Mouse (Mus musculus): ENCODE measurements around the gene Nfasc. TPM values are rescaled to one million over a fixed set of nuclear protein-coding genes. Genes with fewer than 3 reads are reported as not detected.

Nfasc gene
- polyA plus RNA-seq, 1 experiment: not detected

GRCm38 (mm10) chr1:132571613-132572012 lies 170.0 kb downstream of the Nfasc start:
- Histone ChIP-seq H3K4me3 (ENCODE audit: insufficient read depth, low read length) (no peak overlapping the region), H3K27ac (ENCODE audit: insufficient read depth, low read depth, low read length) (no peak overlapping the region), H3K4me1 (ENCODE audit: control insufficient read depth, insufficient read depth, low read length) (no peaks in the 10 kb centered on the region)
- TF ChIP-seq CTCF (IDR thresholded peaks at IDR 0.05; ENCODE audit: low read depth, low read length) (no peak), POLR2A (IDR thresholded peaks at IDR 0.05; ENCODE audit: borderline replicate concordance, low read depth, low read length) (no peak)

GRCm38 (mm10) chr1:132570906-132571305 lies 170.7 kb downstream of the Nfasc start:
- no peak overlapping the region for H3K27ac ChIP-seq (ENCODE audit: insufficient read depth, low read depth, low read length)
- H3K4me3 ChIP-seq (ENCODE audit: insufficient read depth, low read length): no peak overlapping the region
- H3K4me1 ChIP-seq (ENCODE audit: control insufficient read depth, insufficient read depth, low read length): peaks cover 6% of the 10 kb centered on the region
- no peak for TF ChIP-seq CTCF (IDR thresholded peaks at IDR 0.05; ENCODE audit: low read depth, low read length)
- no peak for TF ChIP-seq POLR2A (IDR thresholded peaks at IDR 0.05; ENCODE audit: borderline replicate concordance, low read depth, low read length)

DNA sequence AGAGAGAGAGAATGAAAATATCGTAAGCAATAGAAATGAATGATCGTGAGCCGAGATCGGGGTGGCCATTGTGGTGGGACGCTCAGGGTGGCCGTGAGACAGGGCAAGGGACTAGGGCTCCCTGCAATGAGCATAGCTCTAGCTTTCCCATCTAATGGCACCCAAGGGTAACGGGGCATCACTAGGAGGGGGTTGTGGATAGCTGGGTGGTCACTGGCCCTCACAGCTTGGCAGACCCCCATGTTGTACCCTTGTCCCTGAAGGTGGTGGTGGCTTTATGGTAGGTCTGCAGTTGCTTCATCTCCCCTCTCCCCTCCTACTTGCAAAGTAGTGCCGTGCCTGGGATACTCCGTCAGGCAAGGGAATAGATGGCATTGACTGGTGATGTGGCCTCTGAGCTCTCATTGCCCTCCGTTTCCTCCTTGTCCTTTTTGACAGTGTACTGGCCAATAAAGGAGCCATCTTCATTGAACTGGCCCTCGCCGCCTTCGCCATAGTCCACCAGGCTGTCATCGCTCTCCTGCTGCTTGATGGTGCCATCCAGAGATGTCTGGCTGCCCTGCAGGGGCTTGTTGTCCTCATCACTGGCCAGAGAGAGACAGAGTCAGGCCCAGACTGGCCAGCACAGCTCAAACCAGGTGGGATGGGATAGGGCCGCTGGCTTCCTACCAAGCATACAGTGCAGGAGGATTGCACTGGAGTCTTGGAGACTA lies 171.4 kb downstream of the Nfasc start:
- Histone ChIP-seq H3K4me3 (ENCODE audit: insufficient read depth, low read length) (no peak overlapping the region), H3K27ac (ENCODE audit: insufficient read depth, low read depth, low read length) (no peak overlapping the region), H3K4me1 (ENCODE audit: control insufficient read depth, insufficient read depth, low read length) (peaks cover 11% of the 10 kb centered on the region)
- TF ChIP-seq CTCF (IDR thresholded peaks at IDR 0.05; ENCODE audit: low read depth, low read length): no peak
- no peak for TF ChIP-seq POLR2A (IDR thresholded peaks at IDR 0.05; ENCODE audit: borderline replicate concordance, low read depth, low read length)

DNA sequence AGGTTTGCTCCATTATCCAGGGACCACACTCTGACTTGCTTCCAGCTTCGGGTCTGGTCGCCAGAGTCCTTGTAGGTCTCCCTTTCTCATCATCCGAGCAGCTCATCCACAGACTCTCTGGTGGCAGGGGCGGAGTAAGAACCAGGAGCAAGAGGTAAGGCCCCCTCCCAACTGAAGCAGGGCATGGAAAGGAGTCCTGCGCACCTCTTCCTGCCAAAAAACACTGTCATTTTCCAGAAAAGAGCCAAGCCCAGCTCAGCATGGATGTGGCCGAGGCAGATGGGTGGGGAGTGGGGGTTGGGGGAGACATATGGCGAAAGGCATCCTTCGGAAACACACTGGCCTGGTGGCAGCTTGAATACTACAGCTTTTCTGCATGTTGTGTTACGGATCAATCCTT lies 172.1 kb downstream of the Nfasc start:
- TF ChIP-seq POLR2A (IDR thresholded peaks at IDR 0.05; ENCODE audit: borderline replicate concordance, low read depth, low read length) (no peak), CTCF (IDR thresholded peaks at IDR 0.05; ENCODE audit: low read depth, low read length) (no peak)
- no peak overlapping the region for H3K27ac ChIP-seq (ENCODE audit: insufficient read depth, low read depth, low read length)
- no peak overlapping the region for H3K4me3 ChIP-seq (ENCODE audit: insufficient read depth, low read length)
- H3K4me1 ChIP-seq (ENCODE audit: control insufficient read depth, insufficient read depth, low read length): peaks cover 11% of the 10 kb centered on the region

DNA sequence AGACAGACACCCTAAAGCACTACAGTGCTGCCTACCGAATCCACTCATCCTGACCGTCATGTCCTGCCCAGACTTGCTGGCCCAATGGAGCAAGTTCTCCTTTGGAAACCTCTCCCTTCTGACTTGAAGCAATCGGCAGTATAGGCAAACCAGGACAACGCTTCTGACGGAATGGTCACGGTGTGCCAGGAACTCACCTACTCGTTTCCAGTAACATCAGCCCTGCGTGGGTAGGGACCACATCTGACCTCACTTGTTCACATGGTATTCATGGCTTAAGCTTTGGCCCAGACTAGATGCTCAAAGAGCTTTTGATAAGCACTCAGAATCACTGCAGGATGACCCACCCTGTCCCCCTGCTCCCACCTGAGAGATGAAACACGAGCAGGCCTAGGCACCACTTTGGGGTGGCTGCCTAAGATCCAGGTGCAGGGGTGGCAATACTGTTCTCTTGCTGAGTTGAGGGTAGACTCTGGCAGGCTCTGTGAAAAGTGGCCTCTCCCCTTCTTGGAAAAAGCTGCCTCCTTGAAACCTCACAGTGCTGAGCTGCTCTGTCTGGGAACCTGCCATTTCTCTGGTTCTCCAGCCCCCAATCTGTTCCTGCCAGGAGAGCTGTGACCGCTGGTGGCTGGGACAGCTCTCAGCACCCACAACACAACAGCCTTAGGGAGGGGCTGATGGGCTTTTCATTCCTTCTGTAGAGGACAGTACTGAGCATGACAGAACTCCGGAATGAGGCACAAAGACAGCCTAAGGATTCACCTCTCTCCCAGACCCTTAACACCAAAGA lies 174.1 kb downstream of the Nfasc start:
- no peak overlapping the region for H3K27ac ChIP-seq (ENCODE audit: insufficient read depth, low read depth, low read length)
- peaks cover 11% of the 10 kb centered on the region for H3K4me1 ChIP-seq (ENCODE audit: control insufficient read depth, insufficient read depth, low read length)
- H3K4me3 ChIP-seq (ENCODE audit: insufficient read depth, low read length): no peak overlapping the region
- TF ChIP-seq POLR2A (IDR thresholded peaks at IDR 0.05; ENCODE audit: borderline replicate concordance, low read depth, low read length) (no peak), CTCF (IDR thresholded peaks at IDR 0.05; ENCODE audit: low read depth, low read length) (no peak)

DNA sequence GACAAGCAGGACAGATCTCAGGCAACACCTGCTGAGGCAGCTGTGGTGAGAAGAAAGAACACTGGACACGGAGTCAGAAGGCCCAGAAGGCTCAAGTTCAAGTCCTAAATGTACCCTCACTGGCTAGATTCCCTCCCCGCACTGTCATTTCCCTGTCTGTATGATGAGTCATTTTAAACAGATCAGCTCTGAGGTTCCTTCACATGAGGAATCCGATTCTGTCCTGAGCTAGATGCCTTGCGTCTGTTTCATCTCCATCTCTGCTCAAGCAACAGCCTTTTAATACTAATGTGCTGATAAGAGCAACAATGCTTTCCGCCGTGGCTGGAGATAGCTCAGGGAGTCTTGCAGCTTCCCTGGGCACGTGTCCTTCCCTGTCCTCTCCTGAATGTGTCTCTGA lies 175.8 kb downstream of the Nfasc start:
- Histone ChIP-seq H3K4me3 (ENCODE audit: insufficient read depth, low read length) (no peak overlapping the region), H3K4me1 (ENCODE audit: control insufficient read depth, insufficient read depth, low read length) (peaks cover 11% of the 10 kb centered on the region), H3K27ac (ENCODE audit: insufficient read depth, low read depth, low read length) (no peak overlapping the region)
- TF ChIP-seq POLR2A (IDR thresholded peaks at IDR 0.05; ENCODE audit: borderline replicate concordance, low read depth, low read length): no peak
- no peak for TF ChIP-seq CTCF (IDR thresholded peaks at IDR 0.05; ENCODE audit: low read depth, low read length)

GRCm38 (mm10) chr1:132564946-132565345 lies 176.7 kb downstream of the Nfasc start:
- TF ChIP-seq POLR2A (IDR thresholded peaks at IDR 0.05; ENCODE audit: borderline replicate concordance, low read depth, low read length) (no peak), CTCF (IDR thresholded peaks at IDR 0.05; ENCODE audit: low read depth, low read length) (no peak)
- Histone ChIP-seq H3K27ac (ENCODE audit: insufficient read depth, low read depth, low read length) (no peak overlapping the region), H3K4me3 (ENCODE audit: insufficient read depth, low read length) (no peak overlapping the region)

DNA sequence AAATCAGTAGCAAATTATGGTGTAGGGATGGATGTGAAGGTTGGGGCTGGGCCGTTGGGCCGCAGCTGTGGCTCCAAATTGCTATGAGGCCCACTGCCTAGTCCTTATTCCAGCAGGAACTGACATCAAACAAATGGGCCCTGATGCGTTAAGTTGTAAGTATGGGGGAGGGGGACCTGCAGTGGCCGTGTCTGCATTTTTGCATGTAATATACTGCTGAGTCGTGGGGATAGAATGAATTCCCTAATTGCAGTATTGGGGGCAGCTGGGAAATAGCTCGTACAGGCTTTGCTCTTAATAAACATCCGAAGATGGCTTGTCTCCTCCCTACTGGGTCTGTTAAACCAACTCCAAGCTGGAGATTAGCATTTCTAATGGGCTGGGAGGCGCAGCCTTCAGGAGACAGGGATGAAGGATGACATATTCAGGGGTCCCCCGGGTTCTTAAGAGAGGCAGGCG lies 179.2 kb downstream of the Nfasc start:
- TF ChIP-seq CTCF (IDR thresholded peaks at IDR 0.05; ENCODE audit: low read depth, low read length) (no peak), POLR2A (IDR thresholded peaks at IDR 0.05; ENCODE audit: borderline replicate concordance, low read depth, low read length) (no peak)
- Histone ChIP-seq H3K4me1 (ENCODE audit: control insufficient read depth, insufficient read depth, low read length) (peaks cover 11% of the 10 kb centered on the region), H3K27ac (ENCODE audit: insufficient read depth, low read depth, low read length) (no peak overlapping the region), H3K4me3 (ENCODE audit: insufficient read depth, low read length) (no peak overlapping the region)

More at GRCm38 (mm10) chr1:132564946-132565345, 176.7 kb downstream of the Nfasc start:
- peaks cover 11% of the 10 kb centered on the region for H3K4me1 ChIP-seq (ENCODE audit: control insufficient read depth, insufficient read depth, low read length)

DNA sequence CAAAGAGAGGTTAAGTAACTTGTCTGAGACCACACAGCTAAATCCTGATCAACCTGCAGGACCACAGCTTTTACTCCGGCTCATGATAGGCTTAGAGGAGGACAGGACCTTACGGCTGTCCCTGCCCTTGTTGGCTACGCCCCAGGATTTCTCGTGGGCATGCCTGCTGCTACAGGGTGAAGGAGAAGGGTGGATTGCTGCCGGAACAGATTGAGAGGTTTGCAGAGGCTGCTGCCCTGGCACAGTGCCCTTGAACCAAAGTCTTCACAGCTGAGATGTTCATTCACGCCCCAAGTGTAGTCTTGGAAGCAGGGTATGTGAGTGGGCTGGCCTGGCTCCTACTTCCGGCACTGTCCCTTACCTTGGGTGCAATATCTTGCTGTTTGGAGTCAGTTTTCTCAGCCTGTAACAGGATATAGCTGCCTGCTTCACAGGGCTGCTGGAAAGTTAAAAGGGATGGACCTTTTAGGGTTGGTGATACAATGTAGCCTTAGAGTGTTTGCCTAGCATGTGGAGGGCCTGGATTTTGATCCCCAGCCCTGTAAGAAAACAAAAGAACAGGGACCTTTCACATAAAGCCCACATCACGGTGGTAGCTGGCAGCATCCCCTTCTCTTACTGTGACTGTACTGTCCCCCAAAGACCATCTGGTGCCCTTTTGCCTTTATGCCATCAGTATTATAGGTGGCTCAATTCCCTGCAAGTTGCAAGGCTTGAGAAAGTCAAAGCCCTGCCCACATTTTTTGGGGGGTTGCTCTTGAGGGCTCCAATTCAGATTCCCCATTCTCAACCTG lies 180.5 kb downstream of the Nfasc start:
- Histone ChIP-seq H3K4me3 (ENCODE audit: insufficient read depth, low read length) (no peak overlapping the region), H3K27ac (ENCODE audit: insufficient read depth, low read depth, low read length) (no peak overlapping the region), H3K4me1 (ENCODE audit: control insufficient read depth, insufficient read depth, low read length) (peaks cover 6% of the 10 kb centered on the region)
- TF ChIP-seq POLR2A (IDR thresholded peaks at IDR 0.05; ENCODE audit: borderline replicate concordance, low read depth, low read length): no peak
- no peak for TF ChIP-seq CTCF (IDR thresholded peaks at IDR 0.05; ENCODE audit: low read depth, low read length)
